Mouse (Mus musculus) megakaryocyte, embryonic 14.5 days (primary cell): ENCODE results near the gene Gpr35.

ENCODE experiments used
- FLI1 ChIP-seq: IDR thresholded peaks from 2 replicates; pipeline ENCODE4 v1.6.1; 2012; ENCODE audit warnings: low read length, inconsistent platforms, mixed read lengths
- GATA1 ChIP-seq: IDR thresholded peaks from 3 replicates; pipeline ENCODE4 v1.6.1; 2012; ENCODE audit warnings: mixed read lengths, low read length, inconsistent platforms, borderline replicate concordance

GRCm38 (mm10) chr1:92939746-92940145 is 10.9 kb upstream of the Gpr35 start:
- TF ChIP-seq FLI1 (no peak), GATA1 (no peak)
